Mouse (Mus musculus) MEL (cell line): Measurements from ENCODE around the gene Treh. TPM values are rescaled to one million over a fixed set of nuclear protein-coding genes. Genes with fewer than 3 reads are reported as not detected.

Source experiments
- DNase-seq: peaks from one replicate; pipeline ENCODE4 v3.0.0; 2011; ENCODE audit warnings: low read depth, low spot score
- H3K27ac ChIP-seq: 2 replicates; pipeline ENCODE4 v1.5.1; 2012; ENCODE audit warnings: low read depth, mild to moderate bottlenecking, control low read depth, low read length, moderate library complexity; ENCODE audit not compliant: control insufficient read depth
- H3K27me3 ChIP-seq, 2 experiments: fragments of 150-350 bp in 1 of 2; sonication (generic) in 1 of 2; 2 replicates each; pipeline ENCODE4 v1.6.1; 2012; ENCODE audit warnings: low read length in 2 of 2, mild to moderate bottlenecking in 2 of 2, improper control_type of control experiment in 1 of 2, moderate library complexity in 1 of 2; ENCODE audit not compliant: insufficient read depth in 2 of 2, control insufficient read depth in 1 of 2
- H3K36me3 ChIP-seq, 2 experiments: 2 replicates each; pipeline ENCODE4 v1.6.1; 2012 to 2014; ENCODE audit warnings: low read length in 2 of 2, improper control_type of control experiment in 1 of 2, inconsistent platforms in 1 of 2, mild to moderate bottlenecking in 1 of 2; ENCODE audit not compliant: insufficient read depth in 2 of 2, control insufficient read depth in 1 of 2
- H3K4me1 ChIP-seq, 2 experiments: fragments of 150-350 bp in 1 of 2; sonication (generic) in 1 of 2; 2 replicates each; pipeline ENCODE4 v1.6.1; 2012; ENCODE audit warnings: low read length in 2 of 2, improper control_type of control experiment in 1 of 2, mild to moderate bottlenecking in 1 of 2; ENCODE audit not compliant: insufficient read depth in 2 of 2, control insufficient read depth in 1 of 2
- H3K4me3 ChIP-seq, 2 experiments: fragments of 150-350 bp in 1 of 2; sonication (generic) in 1 of 2; 2 replicates each; pipeline ENCODE4 v1.5.1; 2012; ENCODE audit warnings: low read depth in 2 of 2, low read length in 2 of 2, mild to moderate bottlenecking in 2 of 2, moderate library complexity in 2 of 2, control low read depth in 1 of 2, improper control_type of control experiment in 1 of 2; ENCODE audit not compliant: control insufficient read depth in 1 of 2, insufficient read depth in 1 of 2
- H3K79me2 ChIP-seq: 2 replicates; pipeline ENCODE4 v1.6.1; 2012; ENCODE audit warnings: mild to moderate bottlenecking, low read length, moderate library complexity; ENCODE audit not compliant: control insufficient read depth, poor library complexity, insufficient read depth
- H3K9ac ChIP-seq: 2 replicates; pipeline ENCODE4 v1.6.1; 2012; ENCODE audit warnings: low read depth, mild to moderate bottlenecking, control low read depth, low read length, moderate library complexity; ENCODE audit not compliant: control insufficient read depth, poor library complexity, severe bottlenecking
- H3K9me3 ChIP-seq: fragments of 150-350 bp; sonication (generic); replicated peaks from 2 replicates; pipeline ENCODE4 v1.6.1; 2012; ENCODE audit warnings: mild to moderate bottlenecking, low read length, improper control_type of control experiment, moderate library complexity; ENCODE audit not compliant: insufficient read depth
- CHD1 ChIP-seq: IDR thresholded peaks from 2 replicates; pipeline ENCODE4 v1.6.1; 2012; ENCODE audit warnings: low read depth, mild to moderate bottlenecking, inconsistent platforms, low read length, improper control_type of control experiment
- CHD2 ChIP-seq: IDR thresholded peaks from 2 replicates; pipeline ENCODE4 v1.6.1; 2011; ENCODE audit warnings: low read length, improper control_type of control experiment
- CTCF ChIP-seq, 3 experiments: IDR thresholded peaks in 2 of 3; conservative IDR thresholded peaks in 1 of 3; 2 replicates each; pipeline ENCODE4 v1.5.1; 2011 to 2012; ENCODE audit warnings: low read length in 3 of 3, low read depth in 2 of 3, mild to moderate bottlenecking in 2 of 3, improper control_type of control experiment in 1 of 3, inconsistent platforms in 1 of 3, mixed read lengths in 1 of 3, moderate library complexity in 1 of 3; ENCODE audit not compliant: control insufficient read depth in 1 of 3, insufficient read depth in 1 of 3, poor library complexity in 1 of 3, severe bottlenecking in 1 of 3
- E2F4 ChIP-seq: IDR thresholded peaks from 2 replicates; pipeline ENCODE4 v1.6.1; 2011; ENCODE audit warnings: low read depth, low read length, improper control_type of control experiment, borderline replicate concordance
- GABPA ChIP-seq: IDR thresholded peaks from 2 replicates; pipeline ENCODE4 v1.6.1; 2012; ENCODE audit warnings: low read depth, mild to moderate bottlenecking, inconsistent platforms, low read length, improper control_type of control experiment, moderate library complexity
- JUND ChIP-seq: IDR thresholded peaks from 2 replicates; pipeline ENCODE4 v1.6.1; 2011; ENCODE audit warnings: low read depth, mild to moderate bottlenecking, improper control_type of control experiment, low read length
- MAFK ChIP-seq: IDR thresholded peaks from 2 replicates; pipeline ENCODE4 v1.6.1; 2011; ENCODE audit warnings: low read depth, mild to moderate bottlenecking, low read length, improper control_type of control experiment, borderline replicate concordance
- MAZ ChIP-seq: IDR thresholded peaks from 2 replicates; pipeline ENCODE4 v1.6.1; 2012; ENCODE audit warnings: low read depth, mild to moderate bottlenecking, inconsistent platforms, low read length, improper control_type of control experiment
- MXI1 ChIP-seq: IDR thresholded peaks from 2 replicates; pipeline ENCODE4 v1.6.1; 2011; ENCODE audit warnings: mild to moderate bottlenecking, low read depth, low read length, improper control_type of control experiment
- MYB ChIP-seq: IDR thresholded peaks from 2 replicates; pipeline ENCODE4 v1.6.1; 2011; ENCODE audit warnings: mild to moderate bottlenecking, low read depth, low read length, improper control_type of control experiment
- MYC ChIP-seq: IDR thresholded peaks from 2 replicates; pipeline ENCODE4 v1.6.1; 2011; ENCODE audit warnings: low read depth, mild to moderate bottlenecking, low read length, improper control_type of control experiment, moderate library complexity
- NELFE ChIP-seq: IDR thresholded peaks from 2 replicates; pipeline ENCODE4 v1.6.1; 2011; ENCODE audit warnings: low read depth, low read length, improper control_type of control experiment
- POLR2A ChIP-seq, 2 experiments: IDR thresholded peaks; 2 replicates each; pipeline ENCODE4 v1.6.1; 2011 to 2012; ENCODE audit warnings: low read length in 2 of 2, mild to moderate bottlenecking in 2 of 2, control low read depth in 1 of 2, improper control_type of control experiment in 1 of 2, low read depth in 1 of 2, moderate library complexity in 1 of 2; ENCODE audit not compliant: control insufficient read depth in 1 of 2, insufficient read depth in 1 of 2, poor library complexity in 1 of 2
- SMC3 ChIP-seq: IDR thresholded peaks from 2 replicates; pipeline ENCODE4 v1.6.1; 2011; ENCODE audit warnings: low read depth, low read length, improper control_type of control experiment
- TBP ChIP-seq: IDR thresholded peaks from 2 replicates; pipeline ENCODE4 v1.8.0; 2011; ENCODE audit warnings: low read depth, low read length, improper control_type of control experiment
- USF2 ChIP-seq, 2 experiments: IDR thresholded peaks; 2 replicates each; pipeline ENCODE4 v1.6.1; 2011 to 2012; ENCODE audit warnings: improper control_type of control experiment in 2 of 2, low read length in 2 of 2, borderline replicate concordance in 1 of 2, inconsistent platforms in 1 of 2, low read depth in 1 of 2, mild to moderate bottlenecking in 1 of 2; ENCODE audit not compliant: insufficient read depth in 1 of 2
- ZNF384 ChIP-seq: IDR thresholded peaks from 2 replicates; pipeline ENCODE4 v1.6.1; 2012; ENCODE audit warnings: low read depth, mild to moderate bottlenecking, inconsistent platforms, low read length, improper control_type of control experiment
- polyA plus RNA-seq, 2 experiments: library from polyadenylated mRNA; stranded (reverse) in 1 of 2; unstranded in 1 of 2; fragments of >175 nt in 1 of 2; fragments of >200 nt in 1 of 2; gene quantifications; 2 replicates each; pipeline versions ENCODE4 v1.2.1 to v1.2.4; 2012; ENCODE audit warnings: low replicate concordance in 2 of 2, low read depth in 1 of 2; ENCODE audit not compliant: insufficient read length in 2 of 2, insufficient read depth in 1 of 2, missing spikeins in 1 of 2
- total RNA-seq: library from RNA; depleted of rRNA; stranded (reverse); fragments of 300-350 nt; gene quantifications from 2 replicates; pipeline ENCODE4 v1.2.3, GENCODE M21; 2012

Gene Treh
- total and polyA plus RNA-seq, 3 experiments, result not detected

DNA sequence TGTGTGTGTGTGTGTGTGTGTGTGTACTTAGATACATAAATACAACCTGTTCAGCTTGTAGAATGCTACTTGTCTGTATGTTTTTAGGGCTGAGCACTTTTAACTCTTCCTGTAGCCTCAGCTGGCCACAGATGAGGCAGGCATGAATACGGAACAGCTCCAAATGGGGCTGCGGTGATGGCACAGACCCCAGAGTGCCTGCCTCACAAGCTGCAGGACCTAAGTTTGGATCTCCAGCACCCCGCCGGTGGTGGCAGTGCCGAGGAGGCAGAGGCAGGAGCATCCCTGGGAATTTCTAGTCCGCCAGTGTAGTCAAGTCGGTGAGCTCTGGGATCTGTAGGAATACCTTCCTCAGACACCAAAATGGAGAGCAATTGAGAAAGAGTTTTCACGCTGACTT lies 26.0 kb upstream of the Treh start:
- no peaks in the 10 kb centered on the region for H3K9me3 ChIP-seq
- H3K79me2 ChIP-seq, result no peaks in the 10 kb centered on the region
- H3K4me1 ChIP-seq, result 0 out of 4 replicates have a peak, but pooled peaks cover 0 to 3% of the 10 kb centered on the region in 2 experiments
- DNase-seq, result no peak
- H3K9ac ChIP-seq, result no peak overlapping the region
- H3K27ac ChIP-seq, result no peak overlapping the region
- TF ChIP-seq CHD2 (no peak), MAZ (no peak), MXI1 (no peak), GABPA (no peak), MAFK (no peak), SMC3 (no peak), USF2 (IDR thresholded peaks at IDR 0.05; ENCODE audit: borderline replicate concordance in 1 of 2, insufficient read depth in 1 of 2, low read depth in 1 of 2, low read length in 2 of 2) (no peak), MYC (no peak), CTCF (IDR thresholded peaks at IDR 0.05 in 2 of 3, conservative IDR thresholded peaks at IDR 0.05 in 1 of 3; ENCODE audit: control insufficient read depth in 1 of 3, insufficient read depth in 1 of 3, low read depth in 2 of 3, low read length in 3 of 3, poor library complexity in 1 of 3, severe bottlenecking in 1 of 3) (no peak), CHD1 (no peak), E2F4 (no peak)
- no peaks in the 10 kb centered on the region for H3K27me3 ChIP-seq
- no peak overlapping the region for H3K4me3 ChIP-seq
- no peaks in the 10 kb centered on the region for H3K36me3 ChIP-seq

DNA sequence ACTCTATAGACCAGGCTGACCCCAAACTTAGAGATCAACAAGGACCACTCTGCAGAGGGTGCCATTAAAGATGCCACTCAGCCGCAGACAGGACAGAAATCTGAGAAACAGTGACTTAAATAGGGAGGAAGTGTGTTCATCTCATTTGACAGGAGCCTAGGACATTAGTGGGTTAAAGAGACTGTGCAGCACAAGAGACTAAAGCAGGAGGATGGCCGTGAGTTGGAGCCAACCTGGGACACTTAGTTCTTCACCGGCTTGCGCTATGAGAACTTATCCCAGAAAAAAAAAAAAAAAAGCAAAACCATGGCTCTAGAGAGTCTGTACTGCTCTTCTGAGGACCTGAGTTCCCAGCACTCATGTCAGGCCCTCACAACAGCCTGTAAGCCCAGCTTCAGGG lies 25.4 kb upstream of the Treh start:
- Histone ChIP-seq H3K4me1 (0 out of 4 replicates have a peak, but pooled peaks cover 0 to 3% of the 10 kb centered on the region in 2 experiments), H3K27me3 (no peaks in the 10 kb centered on the region)

DNA sequence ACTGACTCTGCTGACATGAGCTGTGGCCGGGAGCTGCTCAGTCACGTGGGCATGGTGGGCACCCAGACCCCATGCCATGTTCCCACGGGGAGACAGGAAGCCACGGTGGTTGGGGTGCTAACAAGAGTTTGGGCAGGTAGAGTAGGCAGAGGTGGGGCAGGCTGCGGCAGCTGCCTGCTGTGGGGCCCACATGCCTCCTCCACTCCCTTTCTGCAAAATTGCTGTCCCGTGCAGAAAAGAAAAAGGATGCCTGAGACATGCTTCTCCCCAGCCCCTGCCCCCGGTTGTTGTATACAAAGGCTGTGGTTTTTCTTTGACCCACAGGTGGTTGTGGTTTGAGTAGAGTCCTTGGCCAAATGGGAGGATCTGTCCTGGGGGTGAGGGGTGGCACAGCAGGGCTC lies 24.2 kb upstream of the Treh start:
- H3K36me3 ChIP-seq, result no peaks in the 10 kb centered on the region
- 0 out of 4 replicates have a peak, but pooled peaks cover 0 to 3% of the 10 kb centered on the region in 2 experiments for H3K4me1 ChIP-seq
- DNase-seq, result no peak
- TF ChIP-seq MAZ (no peak), NELFE (no peak), MYB (no peak), JUND (no peak), POLR2A (IDR thresholded peaks at IDR 0.05; ENCODE audit: control insufficient read depth in 1 of 2, insufficient read depth in 1 of 2, low read depth in 1 of 2, low read length in 2 of 2, poor library complexity in 1 of 2) (no peak), TBP (no peak)
- no peaks in the 10 kb centered on the region for H3K79me2 ChIP-seq
- no peak overlapping the region for H3K27ac ChIP-seq
- H3K9ac ChIP-seq, result no peak overlapping the region
- no peaks in the 10 kb centered on the region for H3K27me3 ChIP-seq
- no peak overlapping the region for H3K4me3 ChIP-seq
- no peaks in the 10 kb centered on the region for H3K9me3 ChIP-seq

More for the DNA sequence above, 25.4 kb upstream of the Treh start:
- H3K27ac ChIP-seq, result no peak overlapping the region
- H3K9ac ChIP-seq, result no peak overlapping the region
- no peak for DNase-seq
- H3K9me3 ChIP-seq, result no peaks in the 10 kb centered on the region
- no peak overlapping the region for H3K4me3 ChIP-seq
- H3K36me3 ChIP-seq, result no peaks in the 10 kb centered on the region
- H3K79me2 ChIP-seq, result no peaks in the 10 kb centered on the region
- TF ChIP-seq SMC3, result no peak
- TF ChIP-seq ZNF384, result no peak
- TF ChIP-seq, all 39 proteins: peak for 0
